Mouse (Mus musculus) brown adipose tissue, adult 24 weeks (tissue): ENCODE data around the gene Hps3. TPM values are rescaled to one million over a fixed set of nuclear protein-coding genes. Genes with fewer than 3 reads are reported as not detected.
A peak's percentile ranks its signal among the peaks of the same experiment; 100 is the strongest.
"Not testable (repeated sequence)": the region's sequence is repeated elsewhere in the genome, so short reads cannot be mapped to it uniquely, and the experiment has no call there.

Source experiments
- H3K27ac ChIP-seq: fragments of 200-500 bp; replicated peaks from 2 replicates; pipeline ENCODE4 v1.5.1; 2012; ENCODE audit warnings: low read depth, mild to moderate bottlenecking, low read length
- H3K4me1 ChIP-seq: fragments of 200-500 bp; 2 replicates; pipeline ENCODE4 v1.6.1; 2012; ENCODE audit warnings: low read length, mixed read lengths; ENCODE audit not compliant: control insufficient read depth, insufficient read depth, insufficient read length
- H3K4me3 ChIP-seq: fragments of 200-500 bp; 2 replicates; pipeline ENCODE4 v1.5.1; 2012; ENCODE audit warnings: low read depth, mild to moderate bottlenecking, low read length, moderate library complexity; ENCODE audit not compliant: insufficient read depth
- polyA plus RNA-seq: library from polyadenylated mRNA; stranded (reverse); fragments of >200 nt; gene quantifications from 2 replicates; pipeline ENCODE4 v1.2.4, GENCODE M21; 2012; ENCODE audit not compliant: missing spikeins, insufficient read depth, insufficient read length

The Hps3 gene
- 7.9 and 8.4 TPM in 2 replicates for polyA plus RNA-seq

DNA sequence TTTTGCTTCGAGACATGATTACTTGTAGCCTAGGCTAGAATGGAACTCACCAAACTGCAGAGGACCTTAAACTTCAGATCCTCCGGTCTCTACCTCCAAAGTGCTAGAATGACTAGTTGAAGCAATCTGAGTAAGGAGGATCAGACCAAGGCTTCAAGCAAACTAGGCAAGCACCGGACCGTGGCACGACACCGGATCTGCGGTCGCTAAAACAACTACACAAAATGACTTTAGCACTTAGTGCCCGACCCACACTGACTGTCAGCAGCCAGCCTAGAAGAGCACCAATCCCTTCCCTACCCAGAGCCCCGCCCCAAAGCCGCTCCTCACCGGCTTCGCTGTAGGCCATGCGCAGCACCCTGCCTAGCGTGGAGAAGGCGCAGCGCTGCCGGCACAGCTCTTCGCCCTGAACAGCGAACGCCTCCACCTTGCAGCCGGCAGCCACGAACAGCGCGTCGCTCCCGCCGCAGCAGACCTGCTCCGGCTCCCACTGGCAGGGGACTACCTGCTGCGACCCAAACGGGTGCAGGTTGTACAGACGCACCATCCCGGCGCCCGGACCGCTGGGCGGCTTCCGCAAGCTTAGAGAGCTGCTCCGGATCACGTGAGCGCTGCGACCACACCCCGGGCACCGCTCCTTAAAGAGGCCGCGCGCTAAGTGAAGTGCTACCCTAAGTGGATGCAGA lies at the start of gene Hps3:
Gene Hps3, minus strand, starts transcription at position 597 of the 686 bp plus-strand sequence.
- H3K4me1 ChIP-seq: peaks cover 10% of the 10 kb centered on the region
- peak within 1 kb of the TSS; percentile 77 for H3K4me3 ChIP-seq
- H3K27ac ChIP-seq: peak within 1 kb of the TSS; percentile 48

DNA sequence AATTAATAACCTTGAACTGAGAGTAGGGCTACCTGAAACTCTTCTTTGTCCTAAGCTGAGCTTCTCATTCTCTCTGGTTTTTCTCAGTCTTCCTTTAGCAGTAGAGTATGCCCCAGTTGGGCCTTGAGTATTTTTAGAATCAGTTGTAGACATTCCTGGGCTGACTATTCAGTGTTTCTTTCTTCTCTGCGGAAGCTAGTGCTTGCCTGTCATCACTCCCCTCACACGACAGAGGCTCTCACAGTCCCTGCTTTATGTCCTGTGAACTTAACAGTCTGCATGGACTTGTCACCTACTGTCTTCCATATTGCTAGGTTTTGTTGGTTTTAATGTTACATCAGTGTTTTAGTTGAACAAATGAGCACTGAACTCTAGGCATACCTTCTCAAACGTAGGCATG lies 47.0 kb upstream of the Hps3 start:
- H3K4me1 ChIP-seq: no peaks in the 10 kb centered on the region
- no peak overlapping the region for H3K27ac ChIP-seq
- H3K4me3 ChIP-seq: no peak overlapping the region

DNA sequence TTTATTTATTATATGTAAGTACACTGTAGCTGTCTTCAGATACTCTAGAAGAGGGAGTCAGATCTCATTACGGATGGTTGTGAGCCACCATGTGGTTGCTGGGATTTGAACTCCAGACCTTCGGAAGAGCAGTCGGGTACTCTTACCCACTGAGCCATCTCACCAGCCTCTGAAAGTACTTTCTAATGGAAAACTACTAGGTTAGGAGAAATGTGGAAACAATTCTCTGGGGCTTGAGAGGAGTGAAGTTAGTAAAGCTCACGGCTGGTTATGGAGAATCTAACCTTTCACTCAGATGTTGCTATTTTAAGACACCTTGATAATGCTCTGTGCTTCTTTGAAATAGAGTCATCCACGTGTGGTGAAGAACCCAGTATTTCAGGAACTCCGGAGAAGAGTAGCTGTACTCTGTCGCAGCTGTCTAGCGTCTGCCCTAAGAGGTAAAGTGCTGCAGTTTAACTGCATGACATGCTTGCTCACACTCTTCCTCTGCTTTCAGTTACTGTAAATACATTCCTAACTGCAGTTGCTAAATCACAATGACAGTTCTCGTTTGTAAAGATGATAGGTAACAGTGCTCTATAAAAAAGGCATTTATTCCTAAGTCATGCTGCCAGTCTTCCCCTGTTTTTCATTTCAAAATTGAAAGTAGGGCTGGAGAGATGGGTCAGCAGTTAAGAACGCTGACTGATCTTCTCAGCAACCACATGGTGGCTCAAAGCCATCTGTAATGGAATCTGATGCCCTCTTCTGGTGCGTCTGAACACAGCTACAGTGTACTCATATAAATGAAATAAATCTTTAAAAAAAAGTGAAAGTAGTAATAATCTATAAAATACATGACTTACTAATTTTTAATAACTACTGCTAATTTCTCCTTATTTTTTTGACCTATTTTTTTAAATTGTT lies 41.3 kb upstream of the Hps3 start:
- no peak overlapping the region for H3K4me3 ChIP-seq
- H3K4me1 ChIP-seq: no peaks in the 10 kb centered on the region
- H3K27ac ChIP-seq: no peak overlapping the region

DNA sequence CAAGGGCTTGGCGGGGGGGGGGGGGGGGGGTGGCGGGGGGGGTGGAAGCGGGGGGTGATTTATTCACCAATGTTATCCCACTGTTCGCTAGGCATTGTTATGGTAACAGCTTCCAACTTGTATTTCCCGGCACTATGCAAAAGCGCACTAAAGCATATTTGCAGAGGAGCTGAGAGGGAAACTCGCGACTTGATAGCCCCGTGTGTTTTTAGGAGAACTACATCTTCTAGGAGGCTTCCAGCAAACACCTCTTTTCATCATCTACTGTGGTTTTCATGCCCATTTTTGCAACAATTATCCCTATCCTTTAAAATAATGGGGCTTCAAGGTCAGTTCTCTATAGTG lies 23.1 kb upstream of the Hps3 start:
- H3K4me3 ChIP-seq: peak overlapping the region; percentile 91
- H3K27ac ChIP-seq: no peak overlapping the region
- H3K4me1 ChIP-seq: no peaks in the 10 kb centered on the region

DNA sequence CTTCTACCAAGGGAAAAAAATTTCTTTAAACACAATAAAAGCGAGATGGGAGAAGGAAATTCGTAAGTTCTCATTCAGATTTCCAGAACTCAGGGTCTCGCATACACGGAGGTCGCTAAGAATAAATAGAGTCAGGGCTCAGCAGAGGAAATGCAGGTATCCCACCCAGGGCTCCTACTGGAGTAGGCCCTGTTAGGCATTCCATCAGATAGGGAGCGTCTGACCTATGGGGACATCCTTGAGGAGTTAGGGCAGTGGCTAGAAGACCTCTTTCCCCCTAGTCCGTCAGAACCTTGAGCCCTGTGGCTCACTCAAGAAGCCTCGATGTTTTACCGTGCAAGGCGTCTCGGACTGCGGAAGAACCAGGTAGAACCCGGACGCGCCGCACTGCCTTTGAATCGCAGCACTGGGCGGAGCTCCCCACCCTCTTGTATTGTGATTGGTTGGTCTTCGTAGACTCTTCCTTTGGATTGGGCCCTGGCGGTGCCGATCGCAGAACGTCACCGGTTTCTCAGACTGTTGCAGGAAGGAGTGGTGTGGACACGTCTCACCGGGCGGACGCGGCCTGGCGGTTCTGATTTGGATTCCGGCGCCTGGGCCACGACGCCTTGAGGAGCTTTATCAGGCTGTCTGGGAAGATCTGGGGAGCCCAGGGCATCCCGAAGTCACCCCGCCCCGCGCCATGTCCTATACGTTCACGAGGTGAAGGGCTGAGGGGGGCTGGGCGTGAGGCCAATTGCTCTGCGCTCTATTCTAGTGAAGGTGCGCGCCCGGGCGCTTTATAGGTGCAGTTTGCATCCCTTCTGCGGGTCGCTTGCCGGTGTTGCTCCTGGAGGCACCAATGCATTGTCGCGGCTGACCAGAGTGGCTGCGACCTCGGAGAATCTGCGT lies 22.4 kb upstream of the Hps3 start, which contains the start of gene Hltf:
Gene Hltf, plus strand, starts transcription at position 506 of the 891 bp plus-strand sequence.
- no peaks in the 10 kb centered on the region for H3K4me1 ChIP-seq
- peak within 1 kb of the TSS; percentile 91 for H3K4me3 ChIP-seq
- peak within 1 kb of the TSS; percentile 58 for H3K27ac ChIP-seq

DNA sequence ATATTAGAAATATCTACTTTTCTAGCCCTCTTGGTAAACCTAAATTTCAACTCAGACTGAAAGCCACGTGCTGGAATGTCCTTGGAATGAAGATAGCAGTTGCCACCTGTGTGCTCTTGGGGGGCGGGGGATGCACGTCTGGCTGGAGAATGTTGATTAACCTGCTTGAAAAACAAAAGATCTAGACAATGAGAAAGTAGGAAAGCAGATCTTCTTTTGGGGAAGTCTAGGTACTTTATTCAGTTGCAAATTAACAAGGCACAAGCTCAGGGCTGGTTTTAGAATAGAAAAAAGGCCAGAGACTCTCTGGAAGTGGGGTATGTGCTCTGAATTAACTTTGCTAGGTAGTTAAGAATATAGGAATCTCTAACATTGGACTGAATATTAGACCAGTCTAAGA lies 9.6 kb upstream of the Hps3 start:
- not testable (repeated sequence) for H3K4me3 ChIP-seq, H3K27ac ChIP-seq, H3K4me1 ChIP-seq

DNA sequence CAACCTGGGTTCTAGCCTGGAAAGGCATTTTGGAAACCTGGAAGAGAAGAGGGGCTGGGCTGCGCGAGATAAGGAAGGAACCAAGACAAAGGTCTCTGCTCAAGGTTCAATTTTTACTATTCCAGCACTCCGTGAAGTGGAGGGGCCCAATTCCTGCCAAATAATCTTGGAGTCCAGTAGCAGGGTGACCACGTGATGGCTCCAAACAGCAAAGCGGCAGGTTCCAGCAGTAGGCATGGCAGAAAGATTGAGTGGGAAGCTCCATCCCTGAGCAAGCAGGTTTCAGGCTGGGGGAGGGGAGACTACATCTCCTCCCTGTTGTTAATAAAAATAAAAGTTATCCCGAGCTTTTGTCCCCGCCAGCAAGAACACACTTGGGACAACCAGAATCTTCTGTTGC lies 6.3 kb upstream of the Hps3 start:
- not testable (repeated sequence) for H3K4me3 ChIP-seq, H3K27ac ChIP-seq, H3K4me1 ChIP-seq

DNA sequence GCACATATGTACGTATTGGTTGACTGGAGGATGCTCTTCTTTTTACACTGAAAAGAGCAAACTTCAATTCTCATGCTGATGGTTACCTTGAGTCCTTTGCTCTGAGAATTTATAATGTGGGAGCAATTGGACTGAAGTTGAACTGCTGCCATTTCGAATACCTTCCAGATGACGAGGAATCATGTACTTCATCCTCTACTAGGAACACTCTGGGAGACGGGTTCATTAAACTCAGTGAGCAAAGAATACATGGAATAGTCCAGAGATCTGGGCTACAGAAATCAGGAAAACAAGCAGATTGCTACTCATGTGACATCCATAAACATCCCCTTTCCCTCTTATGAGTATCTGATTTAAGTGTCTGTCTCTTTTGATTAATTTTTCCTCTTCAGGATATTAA lies 954 bp upstream of the Hps3 start:
- no peak overlapping the region for H3K4me3 ChIP-seq

DNA sequence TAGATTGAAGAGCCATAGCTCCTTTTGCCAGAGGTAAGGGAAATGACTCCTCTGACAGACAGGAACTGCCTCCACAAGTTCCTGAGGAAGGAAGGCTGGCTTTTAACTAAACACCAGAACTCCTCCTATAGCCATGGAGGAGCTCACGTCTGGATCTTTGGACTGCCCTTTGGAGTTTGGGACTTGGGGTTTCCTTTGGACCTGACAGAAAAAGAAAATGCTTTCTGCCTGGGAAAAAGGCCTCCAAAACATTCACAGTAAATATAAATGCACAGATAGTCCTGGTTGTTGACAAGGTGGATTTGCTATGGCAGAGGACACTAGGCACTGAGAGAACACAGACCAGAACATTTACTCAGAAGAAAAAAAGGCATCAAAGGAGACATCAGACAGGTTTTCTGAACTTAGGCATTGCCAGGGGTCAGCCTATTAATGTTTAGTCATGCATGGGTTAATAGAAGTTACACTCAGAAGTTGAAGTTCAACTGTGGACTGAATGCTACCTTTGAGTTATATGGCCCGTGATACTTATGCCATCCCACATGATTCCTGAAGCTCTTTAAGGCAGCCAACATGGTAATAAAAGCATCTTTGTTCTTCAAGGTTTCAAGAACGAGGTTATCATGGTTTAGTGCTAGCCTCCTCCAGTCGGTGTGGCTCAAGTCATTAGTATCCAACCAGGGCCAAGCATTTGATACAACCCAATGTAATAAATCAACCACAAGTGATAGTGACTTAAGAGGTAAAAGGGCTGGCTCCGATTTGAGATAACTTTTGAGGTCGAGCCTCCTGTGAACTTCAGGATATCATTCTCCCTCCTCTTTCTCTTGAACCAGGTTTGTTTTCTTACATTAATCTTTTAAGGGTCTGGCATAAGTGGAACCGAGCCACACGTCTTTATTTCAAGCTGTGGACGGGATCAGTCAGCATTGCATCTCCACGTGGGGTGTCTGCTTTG lies 1.1 kb downstream of the Hps3 start:
- peaks cover 10% of the 10 kb centered on the region for H3K4me1 ChIP-seq
- H3K27ac ChIP-seq: peak overlapping the region; percentile 44
- H3K4me3 ChIP-seq: peak overlapping the region; percentile 77

More for the DNA sequence above, 954 bp upstream of the Hps3 start:
- Histone ChIP-seq H3K4me1 (peaks cover 10% of the 10 kb centered on the region), H3K27ac (no peak overlapping the region)

DNA sequence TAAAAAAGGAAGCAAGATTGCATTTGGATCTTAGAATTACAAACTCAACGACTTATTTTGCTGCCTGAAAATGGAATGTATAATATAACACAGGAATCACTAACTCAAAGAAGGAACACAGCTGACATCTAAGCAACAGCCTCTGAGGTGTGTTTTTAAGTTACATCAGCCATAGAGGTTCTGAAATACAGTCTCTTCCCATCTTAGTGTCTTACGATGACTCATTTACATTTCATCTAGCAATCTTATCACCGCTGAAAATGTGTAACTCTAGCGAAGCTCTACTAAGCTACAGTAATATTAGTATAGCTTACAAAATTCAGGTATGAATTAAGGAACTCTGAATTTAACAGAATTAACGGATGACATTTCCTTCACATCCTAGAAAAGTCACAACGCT lies 4.3 kb downstream of the Hps3 start:
- peaks cover 10% of the 10 kb centered on the region for H3K4me1 ChIP-seq
- no peak overlapping the region for H3K27ac ChIP-seq
- no peak overlapping the region for H3K4me3 ChIP-seq

DNA sequence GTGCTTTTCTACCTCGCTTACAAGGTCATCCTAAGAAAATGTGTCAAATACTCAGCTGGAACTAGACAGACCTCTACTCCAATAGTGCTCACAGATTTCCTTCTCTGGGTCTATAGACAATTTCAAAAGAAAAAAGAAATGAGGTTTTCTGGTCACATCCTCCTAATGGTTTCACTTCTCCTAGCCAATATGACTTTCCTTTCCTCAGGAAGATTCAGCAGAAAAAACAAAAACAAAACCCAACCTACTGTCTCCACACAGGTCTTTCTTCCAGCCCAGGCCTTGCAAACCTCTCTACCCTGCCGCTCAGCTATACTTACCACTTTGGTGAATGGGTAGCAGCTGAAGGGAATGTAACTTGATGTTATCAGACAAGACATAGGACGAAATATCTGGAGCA lies 6.5 kb downstream of the Hps3 start:
- peaks cover 6% of the 10 kb centered on the region for H3K4me1 ChIP-seq
- no peak overlapping the region for H3K4me3 ChIP-seq
- H3K27ac ChIP-seq: peak overlapping the region; percentile 27; the same call in 1 of the 2 replicates

DNA sequence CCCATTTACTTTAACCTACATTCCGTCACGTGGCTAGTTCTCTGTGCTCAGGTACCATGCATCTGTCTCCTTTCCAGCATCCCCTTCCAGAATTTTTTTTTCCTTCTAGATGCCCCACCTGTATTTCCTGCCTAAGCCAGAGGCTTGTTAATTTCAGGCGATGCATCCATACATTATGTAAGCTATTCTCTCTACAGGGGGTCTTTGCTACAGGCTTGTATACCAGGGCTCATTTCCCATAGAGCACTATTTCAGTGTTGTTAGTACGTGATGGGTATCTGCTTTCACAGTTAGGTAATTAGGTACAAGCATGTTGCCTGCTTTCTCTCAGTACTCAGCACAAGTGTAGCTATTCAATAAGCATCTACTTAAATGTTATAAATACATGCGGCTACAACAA lies 7.3 kb downstream of the Hps3 start:
- Histone ChIP-seq H3K27ac (peak overlapping the region; percentile 31), H3K4me1 (peaks cover 2% of the 10 kb centered on the region), H3K4me3 (no peak overlapping the region)

DNA sequence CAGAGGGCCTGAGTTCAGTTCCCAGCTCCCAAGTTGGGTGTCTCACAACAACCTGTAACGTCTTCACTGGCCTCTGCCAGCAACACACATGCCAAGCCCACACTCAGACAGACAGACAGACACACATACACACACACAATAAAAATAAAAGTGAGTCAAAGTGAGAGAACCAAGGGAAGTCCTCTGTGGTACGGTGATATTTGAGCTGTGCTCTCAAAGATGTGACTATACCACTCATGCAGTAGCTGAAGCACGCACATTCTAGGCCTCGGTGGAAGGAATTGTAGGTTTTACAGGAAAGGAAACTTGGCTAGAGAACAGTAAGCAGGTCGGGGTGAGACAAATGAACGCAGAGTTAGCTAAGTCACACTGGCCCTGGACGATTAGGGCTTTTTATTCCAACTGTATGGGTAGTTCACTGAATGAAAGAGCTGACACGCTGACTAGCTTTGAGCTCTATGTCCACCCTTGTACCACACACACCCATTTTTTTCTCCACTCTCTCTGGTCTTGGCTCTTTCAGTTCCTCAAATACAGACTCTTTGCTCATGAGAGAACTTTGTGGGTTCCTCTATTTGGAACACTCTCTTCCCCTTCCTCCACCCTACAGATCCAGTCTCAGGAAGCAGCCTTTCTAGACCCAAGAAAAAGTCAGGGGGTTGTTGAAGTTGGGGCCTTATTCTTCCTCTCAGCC lies 8.0 kb downstream of the Hps3 start:
- Histone ChIP-seq H3K27ac (peak overlapping the region; percentile 79), H3K4me3 (no peak overlapping the region), H3K4me1 (no peaks in the 10 kb centered on the region; the same call in 1 of the 2 replicates)
